Mouse (Mus musculus) spleen, postnatal 36 days (tissue): Measurements from ENCODE around the gene Alpi.
A peak's percentile ranks its signal among the peaks of the same experiment; 100 is the strongest.

Experiments used
- DNase-seq, 2 experiments: peaks; one replicate each; pipeline ENCODE4 v3.0.0; 2022; ENCODE audit warnings: low spot score in 2 of 2, mixed read lengths in 1 of 2

The Alpi gene

DNA sequence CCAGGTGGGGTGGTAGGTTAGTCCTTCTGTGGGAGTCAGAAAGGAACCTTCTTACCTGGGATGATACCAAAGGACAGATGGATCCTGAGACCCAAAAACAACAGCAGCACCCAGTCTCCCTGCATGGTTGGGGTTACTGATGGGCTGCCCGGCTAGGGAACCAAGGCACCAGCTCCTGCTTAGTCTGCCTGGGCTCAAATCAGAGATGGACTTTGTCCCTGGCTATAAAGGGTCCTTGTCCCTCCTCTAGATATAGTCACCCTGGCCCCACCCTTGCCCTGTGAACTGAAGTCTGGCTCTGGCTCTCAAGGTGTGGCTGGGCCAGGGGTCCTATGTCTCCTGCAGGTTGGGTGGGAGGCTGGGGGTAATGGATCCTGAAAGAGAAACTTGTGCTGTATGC is at the start of gene Alpi:
Alpi (minus strand) TSS at position 196 of the 400 bp plus-strand sequence.
- no peak for DNase-seq

DNA sequence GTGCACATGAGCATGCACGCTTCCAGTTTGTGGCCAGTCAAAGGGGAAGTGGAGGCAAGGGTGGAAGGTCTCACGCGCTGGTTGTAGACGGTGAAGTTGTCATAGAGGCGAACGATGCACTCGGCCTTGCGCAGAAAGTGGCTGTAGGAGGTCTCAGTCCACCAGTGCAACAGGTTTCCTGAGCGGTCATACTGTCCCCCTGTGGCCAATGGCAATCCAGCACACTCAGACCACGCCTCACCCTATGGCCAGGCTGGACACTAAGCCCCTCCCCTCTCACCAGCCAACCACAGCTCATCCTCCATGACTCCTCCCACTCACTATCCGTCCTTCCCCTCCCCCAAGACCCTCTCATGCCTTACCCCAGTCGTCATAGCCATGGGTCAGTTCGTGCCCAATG is 48.0 kb upstream of the Alpi start:
- DNase-seq: no peak

GRCm38 (mm10) chr1:87143141-87143540 is 41.7 kb upstream of the Alpi start:
- no peak for DNase-seq

- DNase-seq: no peak
Observed at GRCm38 (mm10) chr1:87142456-87142855, 41.0 kb upstream of the Alpi start.

DNA sequence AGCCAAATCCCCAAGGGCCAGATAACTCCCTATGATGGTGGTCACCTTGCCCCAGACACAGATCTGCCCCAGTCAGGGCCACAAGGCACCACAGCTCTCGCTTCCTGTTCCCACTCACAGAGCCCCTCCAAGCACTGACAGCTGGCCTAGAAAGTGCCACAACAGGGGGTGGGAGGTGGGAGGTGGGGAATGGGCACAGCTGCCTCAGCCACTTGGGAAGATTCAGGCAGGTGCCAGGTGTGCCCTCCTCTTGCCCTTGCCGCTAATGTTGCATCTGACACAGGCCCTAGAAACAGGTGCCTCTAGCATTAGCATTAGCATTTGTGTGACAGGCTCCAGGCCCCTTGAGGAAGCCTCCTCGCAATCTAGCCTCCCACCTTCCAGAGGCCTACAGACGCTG is 40.1 kb upstream of the Alpi start:
- DNase-seq: no peak

- DNase-seq: no peak
Observed at GRCm38 (mm10) chr1:87131803-87132202, 30.4 kb upstream of the Alpi start.

- no peak for DNase-seq
Observed at GRCm38 (mm10) chr1:87127206-87128030, 26.0 kb upstream of the Alpi start.

- no peak for DNase-seq
Observed at GRCm38 (mm10) chr1:87124673-87125072, 23.3 kb upstream of the Alpi start, which contains the start of gene Akp3. TSS of gene Akp3 (plus strand) at chr1:87124973.

DNA sequence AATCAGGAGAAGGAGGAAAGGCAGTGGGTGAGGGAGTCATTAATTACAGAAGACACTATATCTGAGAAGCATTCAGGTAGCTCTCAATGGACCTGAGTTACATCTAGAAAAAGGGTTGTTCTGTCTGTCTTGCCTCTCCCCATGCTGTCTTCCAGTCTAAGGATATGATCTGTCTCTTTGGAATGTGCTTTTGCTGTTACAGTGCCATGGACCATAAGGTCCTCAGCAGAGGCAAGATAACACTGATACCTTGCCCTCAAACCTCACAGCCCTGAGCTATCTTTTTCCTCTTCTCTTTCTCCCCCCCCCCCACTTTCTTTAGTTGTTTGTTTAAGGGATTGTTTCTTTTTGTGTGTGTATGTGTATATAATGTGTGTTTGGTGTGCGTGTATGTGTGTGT is 13.4 kb upstream of the Alpi start:
- no peak for DNase-seq

- DNase-seq: no peak
Observed at GRCm38 (mm10) chr1:87111719-87112354, 10.4 kb upstream of the Alpi start.

GRCm38 (mm10) chr1:87108564-87108963 is 7.2 kb upstream of the Alpi start:
- DNase-seq: no peak

DNA sequence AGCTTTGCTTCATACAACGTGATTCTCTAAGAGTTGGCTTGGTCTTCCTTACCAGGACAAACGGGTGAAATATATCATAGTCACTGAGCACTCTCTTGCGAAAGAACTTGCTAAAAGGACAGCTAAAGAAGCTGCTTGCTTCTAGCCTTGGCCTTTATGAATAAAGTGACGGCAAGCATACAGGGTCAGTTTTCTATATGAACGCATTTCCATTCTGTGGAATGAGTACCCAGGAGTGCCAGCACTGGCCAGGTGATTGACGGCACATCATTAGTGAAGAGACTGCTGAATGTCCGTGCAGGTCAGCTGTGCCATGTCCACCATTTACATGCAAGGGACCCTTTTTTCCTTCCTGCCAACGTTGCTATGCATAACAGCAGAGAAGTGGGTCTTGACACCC is 5.1 kb upstream of the Alpi start:
- no peak for DNase-seq

DNA sequence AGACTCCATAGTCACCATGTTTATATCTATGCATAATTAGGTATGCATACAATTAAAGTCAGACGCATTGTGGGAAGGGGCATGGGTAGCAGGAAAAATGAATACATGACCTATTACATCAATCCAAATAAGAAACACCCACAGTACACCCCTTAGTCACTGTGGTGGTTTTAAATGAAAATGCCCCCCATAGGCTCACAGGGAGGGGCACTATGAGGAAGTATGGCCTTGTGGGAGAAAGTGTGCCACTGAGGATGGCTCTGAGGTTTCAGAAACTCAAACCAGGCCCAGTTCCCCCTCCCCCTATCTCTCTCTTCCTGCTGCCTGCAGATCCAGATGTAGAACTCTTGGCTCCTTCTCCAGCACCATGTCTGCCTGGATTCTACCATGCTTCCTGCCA is 2.5 kb upstream of the Alpi start:
- DNase-seq: no peak

DNA sequence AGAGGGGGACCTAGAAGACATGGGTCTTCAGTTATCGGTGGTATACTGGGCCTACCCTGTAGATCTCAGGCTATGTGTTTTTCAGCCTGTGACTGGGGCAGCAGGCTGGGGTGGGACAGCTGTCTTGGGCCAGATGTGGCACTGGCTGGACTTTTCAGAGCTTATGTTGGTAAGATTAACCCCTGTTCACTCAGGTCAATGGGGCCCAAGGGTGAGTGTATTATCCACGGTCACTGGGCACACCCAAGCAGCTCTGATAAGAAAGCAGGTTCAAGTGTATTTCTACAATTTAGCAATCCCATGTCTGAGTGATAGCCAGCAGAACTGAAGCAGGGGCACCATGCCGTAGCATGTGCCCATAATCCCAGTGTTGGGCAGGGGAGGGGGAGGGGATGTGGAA is 708 bp upstream of the Alpi start:
- no peak for DNase-seq

- peak in 1 of 2 experiments; percentile 7 for DNase-seq
Observed at GRCm38 (mm10) chr1:87098358-87098975, 2.9 kb downstream of the Alpi start.

GRCm38 (mm10) chr1:87095642-87096041 is 5.8 kb downstream of the Alpi start:
- DNase-seq: no peak

DNA sequence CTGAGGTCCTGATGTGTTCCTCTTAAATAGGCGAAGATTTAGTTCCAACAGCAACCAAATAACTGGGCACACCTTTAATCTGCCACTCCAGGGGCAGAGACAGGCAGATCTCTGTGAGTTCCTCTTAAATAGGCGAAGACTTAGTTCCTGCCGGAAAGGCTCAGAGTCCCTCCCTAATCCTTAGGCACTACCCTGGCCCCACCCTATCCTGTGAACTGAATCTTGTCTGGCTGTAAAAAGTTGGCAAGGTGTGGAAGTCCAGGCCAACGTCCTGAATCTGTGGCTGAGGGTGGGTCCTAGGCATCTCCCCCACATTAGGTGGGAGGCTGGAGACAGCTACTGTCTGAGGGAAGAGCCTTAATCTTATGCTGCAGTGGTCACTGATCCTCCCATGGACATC is 11.6 kb downstream of the Alpi start, which contains the start of gene Alppl2:
Alppl2 (minus strand) TSS at position 101 of the 400 bp plus-strand sequence.
- no peak for DNase-seq

DNA sequence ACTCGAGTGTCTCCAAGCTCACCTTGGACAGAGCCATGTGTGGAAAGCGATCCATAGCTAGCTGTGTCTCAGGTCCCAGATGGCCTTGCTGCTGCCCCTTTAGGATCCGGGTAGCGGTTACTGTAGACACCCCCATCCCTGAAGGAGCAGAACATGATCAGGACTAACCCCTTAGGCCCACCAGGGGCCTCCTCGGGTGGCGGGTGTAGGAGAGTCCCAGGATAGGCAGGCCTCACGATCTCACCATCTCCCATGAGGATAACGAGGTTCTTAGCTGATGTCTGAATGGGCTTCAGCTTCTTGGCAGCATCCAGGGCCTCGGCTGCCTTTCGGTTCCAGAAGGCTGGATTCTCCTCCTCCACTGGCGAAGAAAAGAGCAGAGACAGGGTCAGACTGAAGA is 12.2 kb downstream of the Alpi start:
- no peak for DNase-seq

DNA sequence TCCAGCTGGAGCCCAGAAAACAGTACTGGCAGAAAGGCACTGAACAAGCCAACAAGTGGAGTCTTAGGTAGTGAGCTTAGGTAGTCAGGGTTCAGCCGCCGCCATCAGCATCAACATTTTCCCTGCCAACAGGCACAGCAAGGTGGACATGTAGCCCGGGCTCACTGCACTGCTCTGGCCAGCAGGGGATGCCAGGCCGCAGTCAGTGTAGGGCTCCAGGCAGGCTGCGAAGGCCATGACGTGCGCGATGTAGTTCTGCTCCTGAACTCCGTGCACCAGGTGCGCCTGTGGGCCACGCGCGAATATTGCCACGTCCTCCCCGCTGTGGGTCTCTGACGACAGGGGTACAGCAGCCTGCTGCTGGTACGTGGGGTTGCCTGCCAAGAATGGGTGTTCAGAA is 14.4 kb downstream of the Alpi start:
- DNase-seq: no peak

- no peak for DNase-seq
Observed at GRCm38 (mm10) chr1:87086196-87086595, 15.2 kb downstream of the Alpi start.

DNA sequence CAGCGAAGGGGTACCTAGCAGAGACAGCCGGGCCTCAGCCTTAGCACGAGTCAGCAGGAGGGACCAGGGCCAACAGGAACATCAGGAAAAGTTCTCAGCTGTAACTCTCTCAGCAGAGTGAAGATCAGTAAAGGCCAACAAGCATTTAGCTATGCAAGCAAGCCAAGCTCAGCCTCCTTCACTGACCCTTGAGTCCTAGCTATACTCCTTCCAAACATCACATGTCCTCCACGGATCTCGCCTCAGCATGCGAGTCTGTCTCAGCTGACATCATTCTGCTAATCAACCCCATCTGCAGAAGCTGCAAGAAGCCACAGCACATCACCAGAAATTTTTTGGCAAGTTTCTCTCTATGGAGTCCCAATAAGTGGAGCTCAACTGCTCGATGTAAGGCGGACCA is 27.6 kb downstream of the Alpi start:
- no peak for DNase-seq

- DNase-seq: peak in 1 of 2 experiments; percentile 8
Observed at GRCm38 (mm10) chr1:87070720-87071119, 30.7 kb downstream of the Alpi start.

GRCm38 (mm10) chr1:87060913-87061312 is 40.5 kb downstream of the Alpi start:
- no peak for DNase-seq
